Mouse (Mus musculus) liver, postnatal 0 days (tissue): ENCODE data around the gene Dhps.

Experiments
- CTCF ChIP-seq: sonication (generic); IDR thresholded peaks from 2 replicates; pipeline ENCODE4 v1.5.1; 2016; ENCODE audit warnings: antibody characterized with exemption, low read depth
- EP300 ChIP-seq: IDR thresholded peaks from 2 replicates; pipeline ENCODE4 v1.6.1; 2016; ENCODE audit warnings: antibody characterized with exemption, low read depth, mild to moderate bottlenecking

DNA sequence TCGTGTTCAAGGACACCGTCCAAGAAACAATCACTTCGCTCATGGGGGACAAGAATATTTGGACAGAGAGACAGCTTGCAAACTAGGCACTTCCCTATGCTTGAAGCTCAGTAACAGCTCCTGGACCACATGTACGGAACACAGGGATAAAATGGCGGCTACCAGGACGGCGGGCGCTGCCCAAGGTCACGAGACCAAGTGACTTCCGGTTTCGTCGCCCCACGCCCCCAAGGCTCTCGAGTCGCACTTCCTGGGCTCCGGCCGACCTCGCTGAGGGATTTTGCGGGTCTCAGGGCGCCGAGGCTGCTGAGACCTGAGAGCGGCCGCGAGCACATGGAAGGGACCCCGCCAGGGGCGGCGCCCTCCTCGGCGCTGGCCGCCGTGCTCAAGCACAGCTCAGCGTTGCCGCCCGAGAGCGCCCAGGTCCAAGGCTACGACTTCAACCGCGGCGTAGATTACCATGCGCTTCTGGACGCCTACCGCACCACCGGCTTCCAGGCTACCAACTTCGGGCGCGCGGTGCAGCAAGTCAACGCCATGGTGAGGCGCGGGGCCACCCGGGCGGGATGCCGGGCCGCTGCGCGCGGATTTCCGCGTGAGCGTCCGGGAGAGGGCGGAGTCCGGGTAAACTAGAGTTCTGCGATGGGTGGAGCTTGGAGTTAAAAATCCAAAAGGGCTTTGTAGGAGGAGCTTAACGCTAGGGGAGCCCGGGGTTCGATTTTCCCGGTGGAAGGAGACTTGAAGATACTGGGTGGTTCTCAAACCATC, at the start of gene Dhps:
- TF ChIP-seq EP300 (no peak), CTCF (no peak)
